Mouse (Mus musculus): ENCODE measurements around the gene Neurl1b.

Gene Neurl1b

DNA sequence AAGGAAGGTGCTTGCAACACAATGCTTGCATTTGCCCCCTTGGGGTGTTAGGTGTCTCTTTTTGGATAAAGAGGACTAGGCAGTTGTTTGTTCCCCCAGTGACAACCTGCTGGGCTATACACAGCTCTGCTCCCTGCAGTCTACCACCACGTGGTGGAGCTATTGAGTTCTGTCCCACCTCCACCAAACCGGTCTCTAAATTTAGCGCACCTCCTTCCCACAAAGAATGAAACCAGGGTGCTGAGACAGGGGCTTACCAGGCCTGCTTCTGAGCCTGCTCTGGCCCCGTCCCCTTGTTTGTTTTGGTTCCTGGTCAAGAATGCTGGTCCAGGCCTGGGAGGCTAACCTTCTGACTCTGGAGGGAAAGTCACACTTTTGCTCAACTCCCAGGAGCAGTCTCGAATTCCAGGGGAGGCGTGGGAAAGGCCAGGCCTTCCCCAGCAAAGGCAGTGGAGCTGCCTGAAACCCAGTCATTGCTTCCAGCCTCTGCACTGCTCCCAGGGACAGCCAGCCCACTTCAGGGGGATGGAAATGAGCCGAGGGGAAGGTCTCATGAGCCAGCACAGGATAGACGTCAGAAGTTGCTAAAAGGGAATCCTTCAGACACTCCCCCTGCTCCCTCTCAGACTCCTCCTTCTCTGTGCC lies 37.1 kb downstream of the Neurl1b start:
- DNase-seq (ENCODE audit: low read depth in 2 of 2, low spot score in 2 of 2), result peak; percentile 21 to 38

DNA sequence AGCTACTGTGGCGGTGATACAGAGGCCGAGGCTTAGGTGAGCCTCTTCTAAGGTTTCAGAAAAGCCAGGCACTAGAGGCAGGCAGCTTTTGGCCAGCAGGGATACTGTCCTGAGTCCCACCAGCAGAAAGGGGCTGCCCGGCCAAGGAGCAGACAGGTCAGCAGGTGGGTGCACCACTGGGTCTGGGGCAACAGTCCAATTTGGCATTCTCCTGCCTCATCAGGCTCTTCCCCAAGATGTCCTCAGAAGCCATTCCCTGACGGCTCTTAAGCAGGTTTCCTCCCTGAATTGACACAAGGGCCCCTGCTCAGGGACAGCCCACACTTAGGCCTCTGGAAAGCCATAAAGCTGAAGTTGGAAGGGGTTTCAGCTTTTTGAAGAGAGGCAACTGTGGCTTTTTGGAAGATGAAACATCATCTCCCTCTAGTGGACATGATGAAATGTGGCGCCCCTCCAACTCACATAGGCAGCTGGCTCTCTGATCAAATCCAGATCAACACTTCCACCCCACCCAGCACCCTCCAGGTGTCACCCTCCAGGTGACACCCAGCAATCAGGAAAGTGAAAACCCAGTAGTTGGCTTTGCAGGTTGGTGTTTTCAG lies 37.8 kb downstream of the Neurl1b start:
- peak in 1 of 2 experiments; percentile 16 for DNase-seq (ENCODE audit: low read depth in 2 of 2, low spot score in 2 of 2)

DNA sequence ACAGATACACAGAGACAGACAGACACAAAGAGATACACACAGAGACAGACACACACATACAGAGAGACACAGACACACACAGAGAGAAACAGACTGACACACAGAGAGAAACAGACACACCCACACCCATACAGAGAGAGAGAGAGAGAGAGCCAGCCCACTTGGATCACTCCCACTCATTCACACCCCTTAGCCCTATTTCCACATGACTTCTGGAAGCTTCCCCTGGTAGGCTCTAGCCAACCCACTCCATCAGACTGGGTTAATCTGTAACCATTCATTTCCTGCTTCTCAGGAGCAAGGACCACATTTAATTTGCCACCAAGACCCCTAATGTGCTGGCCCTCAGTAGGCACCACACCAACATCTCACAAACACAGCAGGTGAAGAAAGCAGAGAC lies 42.9 kb downstream of the Neurl1b start:
- no peak for DNase-seq (ENCODE audit: low read depth in 2 of 2, low spot score in 2 of 2)

DNA sequence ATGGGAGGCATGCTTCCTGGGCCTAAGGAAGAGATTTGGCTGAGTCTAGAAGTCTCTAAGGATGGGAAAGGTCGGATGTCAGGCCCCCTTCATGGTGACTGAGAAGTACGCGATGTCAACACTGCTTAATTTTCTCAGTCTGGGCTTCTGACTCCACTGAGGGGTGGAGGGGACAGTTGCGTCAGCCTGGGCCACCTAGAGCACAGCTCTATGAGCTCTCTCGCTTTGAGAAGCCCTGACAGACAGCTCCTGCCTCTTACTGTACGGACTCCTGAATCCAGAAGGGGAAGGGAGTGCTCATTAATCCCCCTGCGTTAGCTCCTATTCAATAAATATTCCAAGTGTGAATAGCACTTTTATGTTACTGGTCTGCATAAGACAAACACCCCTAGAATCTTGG lies 43.4 kb downstream of the Neurl1b start:
- no peak for DNase-seq (ENCODE audit: low read depth in 2 of 2, low spot score in 2 of 2)

DNA sequence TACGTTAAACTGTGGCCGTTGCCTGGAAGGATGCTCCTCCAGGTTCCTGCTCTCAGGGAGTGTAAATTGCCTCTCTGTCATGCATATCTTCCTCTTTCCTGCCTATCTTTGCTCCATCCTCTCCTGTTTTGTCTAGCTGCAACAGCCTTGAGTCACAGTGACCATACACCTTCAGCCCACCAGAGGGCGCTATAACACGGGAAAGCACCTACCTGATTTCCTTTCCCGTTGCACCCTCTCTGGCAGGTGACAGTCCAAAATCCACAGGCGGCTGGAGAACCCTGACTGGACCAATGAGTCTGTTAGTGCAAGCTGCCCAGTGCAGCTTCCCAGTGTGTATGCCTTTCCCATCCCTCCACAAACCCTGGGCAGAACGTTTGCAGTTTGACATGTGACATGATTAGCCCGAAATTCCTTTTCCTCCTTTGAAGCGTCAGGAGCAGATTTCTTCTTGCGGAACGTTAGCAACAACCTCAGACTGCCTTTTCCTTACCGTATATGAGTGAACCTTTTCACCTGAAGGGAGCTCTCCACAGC lies 48.1 kb downstream of the Neurl1b start:
- DNase-seq (ENCODE audit: low read depth in 2 of 2, low spot score in 2 of 2), result peak; percentile 58 to 66

DNA sequence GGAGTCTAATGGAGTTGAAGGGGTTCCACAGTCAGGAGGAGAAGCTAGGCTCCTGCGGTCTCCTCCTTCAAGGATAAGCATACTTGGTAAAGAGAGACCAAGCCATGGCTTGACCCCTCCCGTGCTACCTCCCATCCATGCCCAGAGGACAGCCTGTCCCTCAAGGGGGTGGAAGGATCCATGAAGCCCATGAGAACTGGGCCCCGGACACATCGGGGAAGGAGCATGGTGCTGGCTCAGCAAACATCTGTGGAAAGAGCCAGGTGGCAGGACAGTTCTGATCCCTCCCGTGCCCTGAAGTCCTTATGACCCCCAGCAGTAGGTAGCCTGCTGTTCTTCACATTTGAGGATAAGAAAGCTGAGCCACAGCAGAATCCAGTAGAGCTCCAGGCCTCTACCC lies 48.8 kb downstream of the Neurl1b start:
- no peak for DNase-seq (ENCODE audit: low read depth in 2 of 2, low spot score in 2 of 2)

DNA sequence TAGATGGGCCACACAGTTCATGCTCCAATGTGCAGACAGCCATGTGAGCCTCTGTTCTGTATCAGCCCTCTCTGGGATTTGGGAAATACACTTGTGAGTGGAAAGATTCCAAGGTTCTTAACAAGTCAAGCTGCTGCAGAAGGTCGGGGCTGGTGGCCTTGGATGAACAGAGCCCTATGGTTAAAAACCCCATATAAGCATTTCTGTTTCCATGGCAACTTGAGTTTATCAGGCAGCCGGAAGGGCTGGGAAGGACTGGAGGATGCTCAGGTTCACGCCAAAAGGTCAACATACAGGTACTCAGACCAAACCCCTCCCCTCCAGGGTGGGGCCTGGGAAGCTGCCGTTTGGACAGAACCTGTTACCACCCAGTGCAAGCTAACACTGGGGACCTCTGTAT lies 49.4 kb downstream of the Neurl1b start:
- no peak for DNase-seq (ENCODE audit: low read depth in 2 of 2, low spot score in 2 of 2)

DNA sequence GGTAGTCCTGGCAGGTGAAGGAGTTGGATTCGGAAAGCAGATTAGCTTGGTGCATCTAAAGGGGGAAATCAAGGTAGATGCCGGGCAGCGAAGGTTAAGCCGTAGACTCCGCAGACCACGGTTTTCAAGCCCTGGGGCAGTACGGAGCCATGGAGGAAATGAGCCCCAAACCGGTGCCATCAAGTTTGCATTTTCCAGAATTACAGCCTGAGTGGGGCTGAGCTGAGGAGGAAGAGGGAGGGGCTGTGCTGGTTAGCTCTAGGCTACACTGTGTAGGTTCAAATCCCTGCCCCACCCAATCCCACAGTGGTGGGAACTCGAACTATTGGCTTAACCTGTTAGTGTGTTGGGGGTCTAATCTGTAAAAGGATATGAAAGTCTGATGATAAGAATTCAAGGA lies 49.9 kb downstream of the Neurl1b start:
- DNase-seq (ENCODE audit: low read depth in 2 of 2, low spot score in 2 of 2), result no peak

DNA sequence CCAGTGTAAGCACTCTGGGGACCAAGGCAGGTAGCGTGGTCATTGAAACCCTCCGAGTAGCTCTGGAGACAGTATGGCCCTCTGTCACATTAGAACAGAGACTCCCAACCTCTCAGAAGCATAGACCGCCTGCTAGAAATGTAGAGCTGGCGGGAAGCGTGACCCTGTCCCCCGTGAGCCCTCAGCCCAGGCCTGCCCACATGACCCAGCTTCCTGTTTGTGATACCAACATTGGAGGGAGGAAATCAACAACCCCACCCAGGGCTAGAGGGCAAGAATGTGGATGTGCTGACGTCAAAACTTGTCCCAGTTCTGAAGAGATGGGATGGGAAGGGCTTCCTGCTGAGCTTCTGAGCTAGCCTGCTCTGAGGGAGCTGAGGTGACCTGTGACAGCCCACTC lies 50.3 kb downstream of the Neurl1b start:
- DNase-seq (ENCODE audit: low read depth in 2 of 2, low spot score in 2 of 2), result no peak

DNA sequence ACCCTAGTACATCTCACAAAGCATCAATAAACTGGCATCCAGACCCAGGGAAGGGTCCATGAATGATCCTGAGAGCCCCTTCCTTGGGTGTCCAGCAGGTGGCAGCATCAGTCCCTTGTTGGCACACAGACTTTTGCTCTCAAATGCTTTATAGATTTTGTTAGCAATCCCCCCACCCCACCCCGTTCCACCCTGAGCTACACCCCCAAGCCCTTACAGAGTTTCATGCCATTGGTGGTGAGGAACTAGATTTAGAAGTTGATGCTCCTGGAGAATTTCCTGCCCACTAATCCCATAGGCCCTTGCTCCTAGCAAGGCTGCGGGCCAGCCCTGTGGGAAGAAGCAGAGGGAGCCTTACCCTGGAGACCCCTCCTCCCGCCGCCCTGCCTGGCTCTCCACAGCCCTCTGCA lies 52.1 kb downstream of the Neurl1b start:
- DNase-seq (ENCODE audit: low read depth in 2 of 2, low spot score in 2 of 2), result peak; percentile 64 to 81

DNA sequence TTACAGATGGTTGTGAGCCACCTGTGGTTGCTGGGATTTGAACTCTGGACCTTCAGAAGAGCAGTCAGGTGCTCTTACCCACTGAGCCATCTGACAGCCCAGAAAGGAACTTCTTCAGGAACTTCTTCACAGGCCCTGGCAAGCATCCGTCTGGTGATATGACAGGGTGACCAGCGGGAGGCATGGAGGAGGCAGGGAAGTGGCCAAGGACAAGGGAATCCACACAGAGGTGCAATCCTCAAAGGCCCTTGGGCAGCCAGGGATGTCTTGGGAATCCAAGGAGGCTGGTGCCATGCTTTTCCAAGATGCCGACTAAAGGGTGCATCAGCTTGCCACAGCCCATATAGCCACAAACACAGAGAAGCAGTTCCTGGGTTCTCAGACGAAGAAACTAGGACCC lies 53.0 kb downstream of the Neurl1b start:
- DNase-seq (ENCODE audit: low read depth in 2 of 2, low spot score in 2 of 2), result no peak

DNA sequence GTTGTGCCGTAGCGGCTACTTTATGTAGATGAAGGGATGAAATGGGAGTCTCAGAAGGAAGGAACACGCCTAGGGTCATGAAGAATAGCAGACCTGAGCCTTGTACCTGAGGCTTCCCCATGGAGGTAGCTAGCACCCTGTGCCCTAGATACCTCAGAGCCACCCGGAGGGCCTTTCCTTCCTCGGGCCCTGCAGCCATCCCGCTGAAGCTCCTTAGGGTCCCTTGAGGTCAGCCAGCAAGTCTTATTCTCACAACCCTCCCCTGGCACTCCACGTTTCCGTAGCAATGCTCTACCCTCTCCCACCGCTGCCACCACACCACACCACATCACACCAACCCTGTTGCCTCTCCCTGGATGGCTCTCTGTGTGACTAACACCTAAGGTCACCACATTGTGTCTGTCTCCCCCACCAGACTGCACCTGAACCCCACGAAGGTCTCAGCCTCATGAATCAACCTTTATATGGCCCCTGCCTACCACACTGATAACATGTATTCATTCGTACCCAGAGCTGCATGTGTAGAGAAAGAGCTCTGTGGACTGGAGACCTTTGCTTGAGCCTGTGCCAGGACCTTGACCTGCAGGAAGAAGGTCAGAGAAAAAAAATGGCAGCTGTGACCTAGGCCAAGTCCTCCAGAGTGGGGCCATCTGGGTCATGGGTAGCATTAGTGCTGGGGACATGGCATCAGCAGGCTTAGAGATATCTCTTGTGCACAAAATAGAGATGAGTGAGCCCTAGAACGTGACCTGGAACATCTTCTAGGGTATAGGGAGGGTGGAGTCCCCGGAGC lies 53.7 kb downstream of the Neurl1b start:
- DNase-seq (ENCODE audit: low read depth in 2 of 2, low spot score in 2 of 2), result no peak

DNA sequence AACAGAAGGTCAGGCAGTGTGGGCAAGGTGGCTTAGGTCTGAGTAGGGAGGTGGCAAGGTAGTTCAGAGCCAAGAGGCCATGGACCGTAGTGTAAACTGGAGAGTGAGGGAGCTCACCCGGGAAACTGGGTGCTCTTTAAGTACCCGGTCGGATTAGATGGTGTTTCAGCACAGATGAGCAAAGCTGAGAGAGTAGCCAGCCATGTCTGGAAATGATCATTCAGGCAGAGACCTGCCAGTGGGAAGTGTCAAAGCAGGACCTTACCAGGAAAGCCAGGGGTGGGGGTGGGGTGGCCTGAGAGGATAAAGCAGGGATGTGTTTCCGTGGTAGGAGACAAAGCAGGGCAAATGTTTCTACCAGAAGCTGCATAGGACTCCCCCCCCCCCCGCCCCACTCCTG lies 62.2 kb downstream of the Neurl1b start:
- DNase-seq (ENCODE audit: low read depth in 2 of 2, low spot score in 2 of 2), result no peak

DNA sequence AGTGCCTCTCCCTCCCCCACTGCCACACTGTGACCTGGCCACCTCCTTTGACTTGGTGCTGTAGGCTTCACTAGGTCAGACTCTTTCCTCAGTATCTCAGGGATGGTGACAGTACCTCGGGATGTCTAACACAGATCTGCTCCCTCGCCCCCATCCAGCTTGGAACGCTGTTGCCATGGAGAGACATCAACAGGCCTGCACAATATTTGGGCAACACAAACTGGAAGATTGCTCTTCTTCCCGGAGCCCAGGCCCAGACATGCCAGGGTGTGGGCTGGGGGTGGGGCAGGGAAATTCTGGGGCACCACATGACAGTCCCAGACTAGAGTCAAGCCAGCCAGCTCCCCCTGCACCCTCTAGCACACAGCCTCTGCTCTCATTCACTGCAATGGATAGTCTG lies 64.0 kb downstream of the Neurl1b start:
- DNase-seq (ENCODE audit: low read depth in 2 of 2, low spot score in 2 of 2), result no peak

DNA sequence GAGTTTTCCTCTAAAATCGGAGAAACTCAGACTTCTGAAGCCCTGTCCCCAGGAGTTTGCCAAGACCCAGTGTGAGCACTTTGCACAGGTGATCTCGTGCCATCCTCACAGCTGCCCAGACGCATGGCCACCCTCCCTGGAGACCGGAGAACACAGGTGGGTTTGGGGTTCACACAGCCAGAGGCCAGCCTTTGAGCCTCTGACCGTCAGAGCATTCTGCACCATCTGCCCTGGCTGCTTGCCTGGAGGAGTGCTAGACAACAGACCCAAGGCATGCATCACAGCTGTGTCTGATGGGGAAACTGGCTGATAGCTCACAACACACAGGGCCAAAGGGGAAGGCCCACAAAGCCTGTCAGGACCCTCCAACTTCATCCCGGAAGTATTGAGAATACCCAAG lies 65.0 kb downstream of the Neurl1b start:
- DNase-seq (ENCODE audit: low read depth in 2 of 2, low spot score in 2 of 2), result no peak

DNA sequence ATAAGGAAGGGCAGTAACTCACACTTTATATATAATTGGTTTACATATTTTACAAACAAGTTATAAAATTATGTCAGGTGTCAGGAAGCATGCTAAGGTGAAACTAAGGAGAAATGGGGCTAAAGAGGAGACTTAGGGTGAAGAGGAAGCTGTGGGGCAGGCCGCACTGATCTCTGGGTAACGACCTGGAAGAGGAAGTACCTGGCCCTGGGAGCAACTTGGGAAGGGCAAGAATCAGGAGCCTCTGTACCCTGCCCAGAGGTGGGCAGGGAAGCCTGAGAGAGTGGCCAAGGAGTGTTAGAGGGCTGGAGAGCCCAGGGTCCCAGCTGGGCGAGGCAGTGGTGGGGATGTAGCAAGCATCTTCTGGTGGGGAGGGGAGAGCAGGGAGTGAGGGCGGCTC lies 66.3 kb downstream of the Neurl1b start:
- no peak for DNase-seq (ENCODE audit: low read depth in 2 of 2, low spot score in 2 of 2)

DNA sequence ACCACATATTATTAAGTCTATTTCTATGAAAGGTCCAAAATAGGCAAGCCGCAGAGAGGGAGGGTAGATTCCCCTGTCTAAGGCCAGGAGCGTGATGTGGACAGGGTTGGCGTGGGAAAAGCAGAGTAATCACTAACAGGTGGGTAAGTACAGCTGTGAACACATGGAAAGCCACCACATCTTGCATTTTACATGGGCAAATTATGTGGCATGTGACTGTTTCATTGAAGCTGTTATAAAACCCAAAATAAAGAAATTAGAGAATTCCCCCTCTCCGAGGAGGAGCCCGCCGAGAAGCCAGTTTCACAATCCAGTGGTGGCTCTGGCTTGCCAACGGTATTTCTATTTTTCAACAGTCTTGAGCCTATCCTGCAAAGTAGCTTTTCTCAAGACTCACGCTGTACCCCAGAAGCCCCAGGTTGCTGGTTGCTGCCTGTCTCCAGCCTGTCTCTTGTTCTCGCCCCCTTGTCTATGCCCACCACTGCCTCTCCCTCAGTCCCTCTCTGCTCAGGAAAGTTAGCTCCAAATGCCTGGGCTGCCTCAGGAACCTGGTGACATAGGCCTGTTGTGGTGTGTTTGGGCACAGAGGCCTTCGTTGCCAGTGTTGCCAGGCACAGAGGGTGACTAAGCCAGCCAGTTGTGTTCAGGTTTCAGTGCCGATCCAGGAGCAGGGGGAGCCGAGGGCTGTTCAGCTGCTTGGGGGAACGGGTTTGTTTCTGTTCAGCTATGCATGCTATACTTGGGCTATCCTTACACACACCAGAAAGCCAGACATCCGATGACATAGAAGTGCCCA lies 70.2 kb downstream of the Neurl1b start:
- no peak for DNase-seq (ENCODE audit: low read depth in 2 of 2, low spot score in 2 of 2)

DNA sequence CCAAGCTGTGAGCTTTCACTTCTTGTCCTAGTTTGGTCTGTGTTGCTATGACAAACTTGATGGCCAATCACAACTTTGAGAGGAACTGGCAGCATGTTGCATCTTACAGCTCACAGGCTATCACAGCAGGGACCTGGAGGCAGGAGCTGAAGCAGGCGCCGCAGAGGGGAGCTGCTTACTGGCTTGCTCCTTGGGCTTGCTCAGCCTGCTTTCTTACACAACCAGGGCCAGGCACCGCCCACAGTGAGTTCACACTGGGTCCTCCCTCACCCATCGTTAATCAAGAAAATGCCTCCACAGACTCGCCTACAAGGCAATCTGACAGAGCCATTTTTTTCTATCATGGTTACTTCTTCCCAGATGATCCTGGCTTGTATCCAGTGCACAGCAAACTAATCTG lies 72.6 kb downstream of the Neurl1b start:
- no peak for DNase-seq (ENCODE audit: low read depth in 2 of 2, low spot score in 2 of 2)

DNA sequence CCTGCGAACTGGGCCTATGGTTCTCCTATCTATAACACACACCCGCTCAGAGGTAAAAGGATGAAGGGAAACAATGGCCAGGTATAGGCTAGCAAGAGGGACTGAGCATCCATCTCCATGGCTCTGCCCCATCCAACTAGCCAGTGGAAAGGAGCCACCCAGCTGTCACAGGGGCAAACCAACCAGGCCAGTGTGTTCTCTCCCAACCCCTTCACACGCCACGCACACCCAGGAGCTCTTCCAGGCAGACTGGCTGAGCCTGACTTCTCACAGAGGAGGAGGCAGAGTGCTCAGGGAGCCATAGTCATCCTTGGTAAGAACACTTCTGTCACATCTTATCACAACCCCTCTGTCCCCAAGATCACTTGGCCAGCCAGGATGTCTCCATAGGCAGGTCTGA lies 73.3 kb downstream of the Neurl1b start:
- no peak for DNase-seq (ENCODE audit: low read depth in 2 of 2, low spot score in 2 of 2)

DNA sequence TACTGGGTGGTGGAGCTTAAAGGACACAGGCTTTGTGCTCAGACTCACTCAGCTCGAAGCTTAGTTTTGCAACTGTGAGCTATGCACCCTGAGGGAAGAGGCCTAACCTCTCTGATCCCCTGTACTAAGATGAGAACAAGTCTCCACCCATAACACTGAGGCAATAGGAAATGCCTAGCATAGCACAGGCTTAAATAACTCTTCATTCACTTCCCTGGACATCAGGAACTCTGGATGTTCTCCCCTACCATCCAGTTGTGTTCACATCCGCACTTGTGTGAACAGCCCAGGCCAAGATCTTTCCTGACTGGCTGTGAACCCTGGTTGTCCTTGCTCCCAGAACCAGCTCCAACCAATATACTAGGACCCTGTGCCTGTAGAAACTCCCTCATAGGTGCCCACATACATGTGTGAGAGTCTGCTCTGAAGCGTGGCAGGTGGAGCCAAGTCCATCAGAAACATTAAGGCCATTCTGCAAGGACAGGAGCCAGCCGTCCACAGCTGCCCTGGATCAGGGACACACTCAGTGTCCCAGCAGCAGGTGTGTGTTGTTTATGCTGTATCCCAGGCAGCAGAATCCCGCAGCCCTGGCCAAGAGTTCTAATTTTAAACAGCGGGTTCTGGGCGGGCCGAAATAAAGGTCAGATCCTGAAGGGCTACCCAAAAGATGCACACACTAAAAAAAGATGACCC lies 74.2 kb downstream of the Neurl1b start:
- DNase-seq (ENCODE audit: low read depth in 2 of 2, low spot score in 2 of 2), result no peak

DNA sequence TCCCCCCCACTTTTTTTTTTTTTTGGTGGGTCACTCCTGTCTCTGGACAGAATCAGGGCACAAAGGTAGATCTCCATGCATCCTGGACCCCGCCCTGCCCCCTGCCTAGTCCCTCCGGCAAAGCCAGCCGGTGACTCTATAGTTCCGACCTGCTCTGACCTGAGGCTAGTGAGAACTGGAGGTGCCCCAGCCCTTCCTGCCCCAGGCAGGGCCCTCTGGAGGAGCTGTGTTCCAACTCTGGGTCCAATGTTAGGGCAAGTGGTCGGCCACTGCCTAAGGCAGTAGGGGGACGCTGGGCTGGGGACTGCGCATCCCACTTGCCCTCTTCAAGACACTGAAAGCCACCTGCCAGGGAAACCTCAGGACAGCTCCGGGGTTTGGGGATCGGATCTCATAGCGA lies 75.4 kb downstream of the Neurl1b start:
- DNase-seq (ENCODE audit: low read depth in 2 of 2, low spot score in 2 of 2), result no peak

All from CD8-positive naive resting alpha-beta T cell, adult 2 months (primary cell).